Mouse (Mus musculus) monocyte, adult 59 days (primary cell): ENCODE data around the gene Plg. TPM values are rescaled to one million over a fixed set of nuclear protein-coding genes. Genes with fewer than 3 reads are reported as not detected.

Experiments used
- total RNA-seq, 2 experiments: library from RNA; stranded (reverse); gene quantifications; one replicate each; pipeline ENCODE4 v1.2.4; 2023

Plg gene
- not detected for total RNA-seq

GRCm38 (mm10) chr17:12377981-12378705, at the start of gene Plg:
Plg (plus strand) TSS chr17:12378608.

Other genes with a start within 250 kb of the Plg start
- gene Map3k4, start 59.8 kb upstream of the Plg start, total RNA-seq: 10 to 100 TPM; 33.0 to 39.5 TPM
- under 1 TPM; 0.13 to 0.15 TPM for gene Slc22a3, start 129.1 kb downstream of the Plg start, total RNA-seq
- not detected for gene Slc22a2, start 205.5 kb downstream of the Plg start, total RNA-seq